Mouse (Mus musculus) hindbrain, embryonic 14.5 days (tissue): ENCODE results near the gene Mier3. TPM values are rescaled to one million over a fixed set of nuclear protein-coding genes. Genes with fewer than 3 reads are reported as not detected.

Source experiments
- ATAC-seq: fragments of 200-750 bp; cut with Nextera tagmentation; 2 replicates; pipeline ENCODE4 v1.8.0; 2017; ENCODE audit warnings: moderate number of reproducible peaks, mild to moderate bottlenecking, moderate TSS enrichment, moderate library complexity; ENCODE audit not compliant: low FRiP score
- DNase-seq: peaks from one replicate; pipeline ENCODE4 v3.0.0-alpha.2; 2015; ENCODE audit warnings: low spot score
- H3K27ac ChIP-seq: fragments of 300-500 bp; sonication (generic); 2 replicates; pipeline ENCODE4 v1.5.1; 2014; ENCODE audit warnings: mild to moderate bottlenecking, moderate library complexity
- H3K27me3 ChIP-seq: fragments of 300-500 bp; sonication (generic); 2 replicates; pipeline ENCODE4 v1.6.1; 2014; ENCODE audit warnings: mild to moderate bottlenecking, low read length, mixed read lengths; ENCODE audit not compliant: control insufficient read depth, insufficient read depth
- H3K36me3 ChIP-seq: fragments of 300-500 bp; sonication (generic); replicated peaks from 2 replicates; pipeline ENCODE4 v1.6.1; 2014; ENCODE audit not compliant: control insufficient read depth, insufficient read depth
- H3K4me1 ChIP-seq: fragments of 300-500 bp; sonication (generic); replicated peaks from 2 replicates; pipeline ENCODE4 v1.6.1; 2014; ENCODE audit warnings: antibody characterized with exemption, low read length, mixed read lengths; ENCODE audit not compliant: control insufficient read depth, insufficient read depth
- H3K4me2 ChIP-seq: fragments of 300-500 bp; sonication (generic); replicated peaks from 2 replicates; pipeline ENCODE4 v1.6.1; 2014; ENCODE audit warnings: mild to moderate bottlenecking, moderate library complexity
- H3K4me3 ChIP-seq: fragments of 300-500 bp; sonication (generic); replicated peaks from 2 replicates; pipeline ENCODE4 v1.5.1; 2014; ENCODE audit warnings: mild to moderate bottlenecking, low read length
- H3K9ac ChIP-seq: fragments of 300-500 bp; sonication (generic); 2 replicates; pipeline ENCODE4 v1.6.1; 2014
- H3K9me3 ChIP-seq: fragments of 300-500 bp; sonication (generic); 2 replicates; pipeline ENCODE4 v1.6.1; 2016; ENCODE audit warnings: low read length; ENCODE audit not compliant: control insufficient read depth
- WGBS: fragments of 180-500 bp; shearing (Covaris S2); extraction: QIAGEN DNeasy Blood & Tissue Kit; methylation state at CpG from one replicate; pipeline ENCODE4 v1.1.7; 2014; 5-methylcytosine and 5-hydroxymethylcytosine counted together
- polyA plus RNA-seq: library from polyadenylated mRNA; unstranded; fragments of >200 nt; fragmentation: Nextera tagmentation; extraction: Ambion mirVana; gene quantifications from 2 replicates; pipeline ENCODE4 v1.2.1, GENCODE M21; 2014

Mier3 gene
- 22.9 and 23.3 TPM in 2 replicates for polyA plus RNA-seq

GRCm38 (mm10) chr13:111680679-111681078 lies at the start of gene Mier3:
TSS of gene Mier3 (plus strand) at chr13:111680979.
- no peak for DNase-seq
- H3K36me3 ChIP-seq = no peaks in the 10 kb centered on the region
- H3K9me3 ChIP-seq = no peaks in the 10 kb centered on the region
- H3K27ac ChIP-seq = no peak within 1 kb of the TSS
- 90% methylated on average over 4 of the region's 4 CpGs for WGBS
- no peak within 1 kb of the TSS for H3K4me2 ChIP-seq
- H3K4me1 ChIP-seq = no peaks in the 10 kb centered on the region
- no peaks in the 10 kb centered on the region for H3K27me3 ChIP-seq
- H3K4me3 ChIP-seq = no peak within 1 kb of the TSS
- ATAC-seq = no peak
- H3K9ac ChIP-seq = no peak within 1 kb of the TSS

DNA sequence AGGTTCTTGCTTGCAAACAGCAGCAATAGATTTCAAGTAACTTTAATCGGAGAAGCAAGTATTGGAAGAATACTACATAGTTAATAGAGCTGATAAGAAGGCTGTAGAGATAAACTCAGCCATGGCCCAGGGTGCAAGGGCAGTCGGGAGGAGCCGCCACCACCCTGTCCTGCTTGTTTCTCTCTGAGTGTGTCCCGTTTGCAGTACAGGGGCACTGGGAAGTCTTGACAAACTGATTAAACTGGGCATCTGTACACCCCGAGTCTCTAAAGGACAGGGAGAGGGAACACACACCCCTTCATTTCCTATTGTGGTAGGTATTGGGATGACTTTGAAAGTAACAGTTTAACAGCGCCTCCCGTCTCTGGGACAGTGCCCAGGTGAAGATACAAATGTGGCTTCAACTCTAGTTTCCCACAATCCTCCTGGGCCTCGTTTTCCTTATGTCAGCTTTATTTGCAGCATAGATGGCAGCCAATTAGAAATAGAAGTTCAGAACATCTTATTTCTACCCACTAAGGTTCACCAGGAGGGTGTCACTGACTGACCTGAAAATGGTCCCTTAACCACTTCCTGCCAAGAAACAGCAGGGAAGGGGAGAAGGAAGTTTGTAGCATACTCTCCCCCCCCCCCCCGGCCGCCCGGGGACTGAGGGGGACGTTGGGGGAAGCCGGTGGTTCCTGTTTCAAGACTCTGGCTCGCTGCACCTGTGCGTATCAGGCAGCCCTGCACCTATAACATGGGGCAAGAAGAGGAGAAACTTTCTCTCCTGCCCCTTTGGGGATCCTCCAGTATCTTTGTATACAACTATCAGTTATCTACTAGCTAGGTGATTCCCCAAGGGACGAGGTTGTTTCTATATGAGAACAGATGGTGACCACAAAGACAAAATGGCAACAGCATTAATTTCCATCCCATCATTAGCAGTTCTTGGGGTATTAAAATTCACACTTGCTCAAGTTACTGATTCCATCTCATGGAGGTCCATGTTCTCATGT lies 46.3 kb upstream of the Mier3 start:
- H3K4me2 ChIP-seq = no peak overlapping the region

DNA sequence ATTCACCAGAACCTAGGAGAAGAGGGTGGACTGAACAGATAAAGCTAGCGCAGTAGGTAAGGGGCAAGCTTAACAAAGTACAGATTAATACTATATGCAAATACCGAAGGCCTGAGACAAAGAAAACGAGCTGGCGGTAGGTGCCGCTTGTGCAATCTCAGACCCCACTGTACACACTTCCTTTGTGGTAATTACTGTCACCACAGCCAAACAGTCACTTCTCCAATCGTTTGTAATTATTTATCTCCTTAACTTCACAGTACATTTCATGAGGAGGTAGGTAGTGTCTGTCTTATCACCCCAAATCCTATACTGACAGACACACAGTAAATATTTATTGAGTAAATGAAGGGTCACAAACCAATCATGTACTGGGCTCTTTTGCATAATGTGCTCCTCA lies 40.5 kb upstream of the Mier3 start:
- ATAC-seq (no peak), DNase-seq (no peak)
- no peak overlapping the region for H3K27ac ChIP-seq
- H3K27me3 ChIP-seq = no peaks in the 10 kb centered on the region
- no peak overlapping the region for H3K9ac ChIP-seq
- no peaks in the 10 kb centered on the region for H3K36me3 ChIP-seq
- 82% methylated on average over 6 of the region's 6 CpGs for WGBS
- no peak overlapping the region for H3K4me2 ChIP-seq
- no peaks in the 10 kb centered on the region for H3K4me1 ChIP-seq
- 0 out of 2 replicates have a peak, but pooled peaks cover 10% of the 10 kb centered on the region for H3K9me3 ChIP-seq
- no peak overlapping the region for H3K4me3 ChIP-seq

More for the DNA sequence above, 46.3 kb upstream of the Mier3 start:
- DNase-seq (no peak), ATAC-seq (no peak)
- H3K27ac ChIP-seq = no peak overlapping the region
- H3K4me3 ChIP-seq = no peak overlapping the region
- no peak overlapping the region for H3K9ac ChIP-seq
- H3K36me3 ChIP-seq = no peaks in the 10 kb centered on the region
- H3K27me3 ChIP-seq = no peaks in the 10 kb centered on the region
- 0 out of 2 replicates have a peak, but pooled peaks cover 10% of the 10 kb centered on the region for H3K9me3 ChIP-seq
- WGBS = 90% methylated on average over 16 of the region's 16 CpGs
- no peaks in the 10 kb centered on the region for H3K4me1 ChIP-seq

- no peak for ATAC-seq
- WGBS = 76% methylated on average over 2 of the region's 2 CpGs
Measured at GRCm38 (mm10) chr13:111643636-111644035, 37.1 kb upstream of the Mier3 start.

DNA sequence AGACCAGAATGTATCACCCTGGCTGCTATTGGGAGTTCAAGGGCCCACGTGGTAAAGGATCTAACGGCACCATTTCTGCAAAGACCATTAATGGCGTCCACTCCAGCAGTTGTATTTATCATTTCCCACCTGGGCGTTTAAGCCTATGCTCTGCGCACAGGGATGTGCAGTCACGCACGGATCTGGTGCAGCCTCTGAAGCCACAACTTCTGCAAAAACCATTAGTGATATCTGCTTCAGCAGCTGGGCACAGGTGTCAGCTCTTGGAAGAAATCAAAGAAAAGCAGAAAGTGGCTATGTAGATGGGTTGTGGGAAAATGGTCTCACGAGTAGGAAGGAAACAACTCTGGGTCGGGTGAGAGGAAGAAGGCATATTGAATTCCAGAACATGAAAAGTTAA lies 34.6 kb upstream of the Mier3 start:
- no peak overlapping the region for H3K4me2 ChIP-seq
- H3K9ac ChIP-seq = no peak overlapping the region
- 91% methylated on average over 9 of the region's 9 CpGs for WGBS
- H3K27me3 ChIP-seq = no peaks in the 10 kb centered on the region
- H3K9me3 ChIP-seq = no peaks in the 10 kb centered on the region
- DNase-seq = no peak
- no peak overlapping the region for H3K4me3 ChIP-seq
- H3K4me1 ChIP-seq = no peaks in the 10 kb centered on the region
- no peak overlapping the region for H3K27ac ChIP-seq
- no peak for ATAC-seq
- no peaks in the 10 kb centered on the region for H3K36me3 ChIP-seq

More at GRCm38 (mm10) chr13:111643636-111644035, 37.1 kb upstream of the Mier3 start:
- H3K9ac ChIP-seq = no peak overlapping the region
- H3K27ac ChIP-seq = no peak overlapping the region
- no peak overlapping the region for H3K4me2 ChIP-seq
- H3K27me3 ChIP-seq = no peaks in the 10 kb centered on the region
- no peaks in the 10 kb centered on the region for H3K36me3 ChIP-seq
- no peak for DNase-seq
- H3K4me3 ChIP-seq = no peak overlapping the region
- H3K9me3 ChIP-seq = no peaks in the 10 kb centered on the region
- H3K4me1 ChIP-seq = no peaks in the 10 kb centered on the region

- WGBS = 89% methylated on average over 4 of the region's 4 CpGs
- no peak for ATAC-seq
- no peak overlapping the region for H3K4me3 ChIP-seq
- H3K27me3 ChIP-seq = no peaks in the 10 kb centered on the region
- H3K27ac ChIP-seq = no peak overlapping the region
- no peak overlapping the region for H3K4me2 ChIP-seq
- no peak for DNase-seq
- H3K9me3 ChIP-seq = no peaks in the 10 kb centered on the region
- no peak overlapping the region for H3K9ac ChIP-seq
- H3K36me3 ChIP-seq = no peaks in the 10 kb centered on the region
- H3K4me1 ChIP-seq = no peaks in the 10 kb centered on the region
Measured at GRCm38 (mm10) chr13:111647279-111647678, 33.5 kb upstream of the Mier3 start.

DNA sequence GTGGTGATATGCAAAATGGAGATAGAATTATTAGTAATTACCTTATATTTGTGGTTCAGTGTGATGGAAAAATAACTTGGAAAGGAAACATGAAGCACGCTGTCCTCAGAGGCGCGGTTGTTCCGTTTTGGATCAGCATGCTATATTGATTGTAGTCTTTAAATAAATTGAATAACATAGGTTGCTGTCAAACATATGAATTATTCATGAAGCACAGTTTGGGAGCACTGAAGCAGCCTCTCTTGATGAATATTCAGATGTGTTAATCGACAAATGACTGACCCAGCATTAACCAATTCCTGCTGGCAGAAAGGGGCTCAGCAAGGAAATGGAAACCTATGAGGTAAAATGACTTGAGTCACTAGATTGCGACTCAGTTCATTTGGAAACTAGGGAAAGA lies 29.8 kb upstream of the Mier3 start:
- Histone ChIP-seq H3K36me3 (no peaks in the 10 kb centered on the region), H3K9ac (no peak overlapping the region), H3K4me3 (no peak overlapping the region), H3K27me3 (no peaks in the 10 kb centered on the region), H3K9me3 (no peaks in the 10 kb centered on the region), H3K27ac (no peak overlapping the region), H3K4me2 (no peak overlapping the region), H3K4me1 (no peaks in the 10 kb centered on the region)
- DNase-seq = peak; percentile 43
- ATAC-seq = no peak
- WGBS = 34% methylated on average over 6 of the region's 6 CpGs

GRCm38 (mm10) chr13:111655273-111655672 lies 25.5 kb upstream of the Mier3 start:
- Histone ChIP-seq H3K9me3 (no peaks in the 10 kb centered on the region), H3K27me3 (no peaks in the 10 kb centered on the region), H3K4me1 (no peaks in the 10 kb centered on the region), H3K4me2 (no peak overlapping the region), H3K36me3 (no peaks in the 10 kb centered on the region), H3K27ac (no peak overlapping the region), H3K4me3 (no peak overlapping the region), H3K9ac (no peak overlapping the region)
- 88% methylated on average over 4 of the region's 4 CpGs for WGBS
- no peak for DNase-seq
- no peak for ATAC-seq

GRCm38 (mm10) chr13:111655856-111656255 lies 24.9 kb upstream of the Mier3 start:
- Histone ChIP-seq H3K27ac (no peak overlapping the region), H3K27me3 (no peaks in the 10 kb centered on the region), H3K4me2 (no peak overlapping the region), H3K9me3 (no peaks in the 10 kb centered on the region), H3K4me3 (no peak overlapping the region), H3K36me3 (no peaks in the 10 kb centered on the region), H3K4me1 (no peaks in the 10 kb centered on the region), H3K9ac (no peak overlapping the region)
- 89% methylated on average over 2 of the region's 2 CpGs for WGBS
- DNase-seq (no peak), ATAC-seq (no peak)
